Mouse (Mus musculus): ENCODE results near the gene Dand5. TPM values are rescaled to one million over a fixed set of nuclear protein-coding genes. Genes with fewer than 3 reads are reported as not detected.

Dand5 gene
- polyA plus RNA-seq, 1 experiment from 2014 or later, result 7.0 TPM

GRCm38 (mm10) chr8:84841514-84841913 is 18.9 kb upstream of the Dand5 start:
- Histone ChIP-seq H3K27me3 (no peaks in the 10 kb centered on the region), H3K9ac (0 out of 2 replicates have a peak overlapping the region, but pooled peaks have one; percentile 27), H3K4me3 (peak overlapping the region; percentile 0; the same call in 1 of the 2 replicates), H3K27ac (no peak overlapping the region), H3K9me3 (no peaks in the 10 kb centered on the region), H3K36me3 (peaks cover 74% of the 10 kb centered on the region), H3K4me1 (peaks cover 62% of the 10 kb centered on the region), H3K4me2 (no peak overlapping the region)
- 77% methylated on average over 1 of the region's 1 CpGs for WGBS
- no peak for ATAC-seq (ENCODE audit: insufficient number of reproducible peaks, insufficient read depth, low FRiP score, low TSS enrichment, low read depth)

GRCm38 (mm10) chr8:84840248-84840999 is 17.8 kb upstream of the Dand5 start, which contains the start of gene Rad23a:
Gene Rad23a, minus strand, starts transcription at chr8:84840665.
- H3K4me2 ChIP-seq, result peak within 1 kb of the TSS; percentile 67
- H3K27me3 ChIP-seq, result no peaks in the 10 kb centered on the region
- peaks cover 82% of the 10 kb centered on the region for H3K36me3 ChIP-seq
- WGBS, result under 1% methylated on average over 40 of the region's 55 CpGs
- H3K9ac ChIP-seq, result peak within 1 kb of the TSS; percentile 90
- H3K4me3 ChIP-seq, result peak within 1 kb of the TSS; percentile 89
- H3K4me1 ChIP-seq, result peaks cover 62% of the 10 kb centered on the region
- H3K27ac ChIP-seq, result peak within 1 kb of the TSS; percentile 90
- peak; percentile 92 for ATAC-seq (ENCODE audit: insufficient number of reproducible peaks, insufficient read depth, low FRiP score, low TSS enrichment, low read depth)
- no peaks in the 10 kb centered on the region for H3K9me3 ChIP-seq

GRCm38 (mm10) chr8:84839875-84840247 is 17.2 kb upstream of the Dand5 start:
- Histone ChIP-seq H3K4me3 (peak overlapping the region; percentile 89), H3K36me3 (peaks cover 82% of the 10 kb centered on the region), H3K4me1 (peaks cover 60% of the 10 kb centered on the region), H3K9ac (peak overlapping the region; percentile 90), H3K27ac (peak overlapping the region; percentile 90), H3K9me3 (no peaks in the 10 kb centered on the region), H3K27me3 (no peaks in the 10 kb centered on the region), H3K4me2 (peak overlapping the region; percentile 67)
- ATAC-seq (ENCODE audit: insufficient number of reproducible peaks, insufficient read depth, low FRiP score, low TSS enrichment, low read depth), result no peak
- WGBS, result 2% methylated on average over 7 of the region's 7 CpGs

- no peak overlapping the region for H3K27ac ChIP-seq
- peaks cover 60% of the 10 kb centered on the region for H3K4me1 ChIP-seq
Measured at GRCm38 (mm10) chr8:84839411-84839810, 16.8 kb upstream of the Dand5 start.

GRCm38 (mm10) chr8:84838513-84838912 is 15.9 kb upstream of the Dand5 start:
- Histone ChIP-seq H3K36me3 (peaks cover 81% of the 10 kb centered on the region), H3K9me3 (no peaks in the 10 kb centered on the region), H3K4me2 (no peak overlapping the region), H3K4me1 (peaks cover 60% of the 10 kb centered on the region), H3K27me3 (no peaks in the 10 kb centered on the region), H3K4me3 (0 out of 2 replicates have a peak overlapping the region, but pooled peaks have one; percentile 6), H3K9ac (no peak overlapping the region), H3K27ac (no peak overlapping the region)
- no peak for ATAC-seq (ENCODE audit: insufficient number of reproducible peaks, insufficient read depth, low FRiP score, low TSS enrichment, low read depth)
- WGBS, result 85% methylated on average over 5 of the region's 5 CpGs

More at GRCm38 (mm10) chr8:84839411-84839810, 16.8 kb upstream of the Dand5 start:
- Histone ChIP-seq H3K4me3 (peak overlapping the region; percentile 89), H3K36me3 (peaks cover 82% of the 10 kb centered on the region), H3K9ac (peak overlapping the region; percentile 90), H3K9me3 (no peaks in the 10 kb centered on the region), H3K27me3 (no peaks in the 10 kb centered on the region), H3K4me2 (peak overlapping the region; percentile 67)
- 90% methylated on average over 2 of the region's 2 CpGs for WGBS
- ATAC-seq (ENCODE audit: insufficient number of reproducible peaks, insufficient read depth, low FRiP score, low TSS enrichment, low read depth), result no peak

- Histone ChIP-seq H3K4me1 (peaks cover 60% of the 10 kb centered on the region), H3K27me3 (no peaks in the 10 kb centered on the region), H3K4me2 (no peak overlapping the region), H3K9ac (peak overlapping the region; percentile 51; the same call in 1 of the 2 replicates), H3K27ac (0 out of 2 replicates have a peak overlapping the region, but pooled peaks have one; percentile 55), H3K36me3 (peaks cover 78% of the 10 kb centered on the region), H3K4me3 (0 out of 2 replicates have a peak overlapping the region, but pooled peaks have one; percentile 6), H3K9me3 (no peaks in the 10 kb centered on the region)
- 81% methylated on average over 15 of the region's 15 CpGs for WGBS
- no peak for ATAC-seq (ENCODE audit: insufficient number of reproducible peaks, insufficient read depth, low FRiP score, low TSS enrichment, low read depth)
Measured at GRCm38 (mm10) chr8:84837912-84838470, 15.4 kb upstream of the Dand5 start.

GRCm38 (mm10) chr8:84837149-84837911 is 14.7 kb upstream of the Dand5 start:
- no peak for ATAC-seq (ENCODE audit: insufficient number of reproducible peaks, insufficient read depth, low FRiP score, low TSS enrichment, low read depth)
- peak overlapping the region; percentile 9 for H3K4me2 ChIP-seq
- peaks cover 56% of the 10 kb centered on the region for H3K4me1 ChIP-seq
- no peaks in the 10 kb centered on the region for H3K27me3 ChIP-seq
- whole genome bisulfite sequencing, result 39% methylated on average over 8 of the region's 8 CpGs
- H3K36me3 ChIP-seq, result peaks cover 72% of the 10 kb centered on the region
- H3K27ac ChIP-seq, result peak overlapping the region; percentile 55
- no peak overlapping the region for H3K4me3 ChIP-seq
- H3K9ac ChIP-seq, result peak overlapping the region; percentile 51
- no peaks in the 10 kb centered on the region for H3K9me3 ChIP-seq

- Histone ChIP-seq H3K4me3 (no peak overlapping the region), H3K9ac (no peak overlapping the region), H3K9me3 (no peaks in the 10 kb centered on the region), H3K4me1 (peaks cover 55% of the 10 kb centered on the region), H3K27me3 (no peaks in the 10 kb centered on the region), H3K4me2 (no peak overlapping the region), H3K36me3 (peaks cover 59% of the 10 kb centered on the region), H3K27ac (no peak overlapping the region)
- 75% methylated on average over 10 of the region's 10 CpGs for WGBS
- no peak for ATAC-seq (ENCODE audit: insufficient number of reproducible peaks, insufficient read depth, low FRiP score, low TSS enrichment, low read depth)
Measured at GRCm38 (mm10) chr8:84834866-84835855, 12.5 kb upstream of the Dand5 start.

- 83% methylated on average over 19 of the region's 19 CpGs for WGBS
- Histone ChIP-seq H3K27me3 (no peaks in the 10 kb centered on the region), H3K36me3 (peaks cover 58% of the 10 kb centered on the region), H3K4me1 (peaks cover 49% of the 10 kb centered on the region), H3K4me2 (no peak overlapping the region), H3K4me3 (no peak overlapping the region), H3K9ac (no peak overlapping the region), H3K27ac (no peak overlapping the region), H3K9me3 (no peaks in the 10 kb centered on the region)
- ATAC-seq (ENCODE audit: insufficient number of reproducible peaks, insufficient read depth, low FRiP score, low TSS enrichment, low read depth), result no peak
Measured at GRCm38 (mm10) chr8:84834002-84834865, 11.6 kb upstream of the Dand5 start.
